Mouse (Mus musculus): Measurements from ENCODE around the gene Smarcal1.

- TF ChIP-seq MAX (IDR thresholded peaks at IDR 0.05; ENCODE audit: low read depth) (no peak), E2F4 (IDR thresholded peaks at IDR 0.05; ENCODE audit: insufficient read depth) (no peak), POLR2A (IDR thresholded peaks at IDR 0.05; ENCODE audit: insufficient read length, low read depth) (no peak), TCF12 (IDR thresholded peaks at IDR 0.05; ENCODE audit: insufficient read depth, poor library complexity, severe bottlenecking) (peak; percentile 23), POLR2AphosphoS2 (IDR thresholded peaks at IDR 0.05; ENCODE audit: insufficient read length, low read depth) (no peak), CEBPB (IDR thresholded peaks at IDR 0.05; ENCODE audit: insufficient read depth, poor library complexity, severe bottlenecking) (no peak), USF1 (IDR thresholded peaks at IDR 0.05; ENCODE audit: low read depth) (no peak), MYOD1 (IDR thresholded peaks at IDR 0.05; ENCODE audit: control insufficient read depth in 1 of 3, insufficient read length in 2 of 3, low read depth in 2 of 3) (peak in 2 of 3 experiments; percentile 77 to 80)
Measured at GRCm38 (mm10) chr1:72609129-72609528, 26.1 kb downstream of the Smarcal1 start.
